Mouse (Mus musculus): ENCODE data around the gene Abca2.

Gene Abca2

DNA sequence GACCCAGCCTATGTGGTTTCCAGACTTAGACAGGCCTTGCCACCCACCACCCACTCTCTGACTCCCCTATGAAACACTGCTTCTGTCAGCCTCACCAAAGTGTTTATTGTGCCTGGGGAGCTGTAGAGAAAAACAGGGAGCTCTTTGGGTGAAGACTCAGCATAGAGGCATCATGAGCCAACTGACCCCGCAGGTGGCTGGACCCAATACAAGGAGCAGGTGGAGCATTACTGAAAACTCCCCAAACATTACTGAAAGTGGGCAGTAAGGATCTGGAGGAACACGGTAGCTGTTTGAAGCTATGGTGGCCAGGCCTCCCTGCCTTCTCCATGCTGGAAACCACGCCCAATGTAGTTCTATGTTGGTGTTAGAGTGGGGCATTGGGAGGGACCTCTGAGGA is 35.1 kb downstream of the Abca2 start:
- no peak for DNase-seq

- no peak for DNase-seq
Measured at GRCm38 (mm10) chr2:25465256-25465655, 36.8 kb downstream of the Abca2 start.

- DNase-seq = no peak
Measured at GRCm38 (mm10) chr2:25465816-25466635, 37.5 kb downstream of the Abca2 start.

- no peak for DNase-seq
Measured at GRCm38 (mm10) chr2:25467606-25468303, 39.3 kb downstream of the Abca2 start.

DNA sequence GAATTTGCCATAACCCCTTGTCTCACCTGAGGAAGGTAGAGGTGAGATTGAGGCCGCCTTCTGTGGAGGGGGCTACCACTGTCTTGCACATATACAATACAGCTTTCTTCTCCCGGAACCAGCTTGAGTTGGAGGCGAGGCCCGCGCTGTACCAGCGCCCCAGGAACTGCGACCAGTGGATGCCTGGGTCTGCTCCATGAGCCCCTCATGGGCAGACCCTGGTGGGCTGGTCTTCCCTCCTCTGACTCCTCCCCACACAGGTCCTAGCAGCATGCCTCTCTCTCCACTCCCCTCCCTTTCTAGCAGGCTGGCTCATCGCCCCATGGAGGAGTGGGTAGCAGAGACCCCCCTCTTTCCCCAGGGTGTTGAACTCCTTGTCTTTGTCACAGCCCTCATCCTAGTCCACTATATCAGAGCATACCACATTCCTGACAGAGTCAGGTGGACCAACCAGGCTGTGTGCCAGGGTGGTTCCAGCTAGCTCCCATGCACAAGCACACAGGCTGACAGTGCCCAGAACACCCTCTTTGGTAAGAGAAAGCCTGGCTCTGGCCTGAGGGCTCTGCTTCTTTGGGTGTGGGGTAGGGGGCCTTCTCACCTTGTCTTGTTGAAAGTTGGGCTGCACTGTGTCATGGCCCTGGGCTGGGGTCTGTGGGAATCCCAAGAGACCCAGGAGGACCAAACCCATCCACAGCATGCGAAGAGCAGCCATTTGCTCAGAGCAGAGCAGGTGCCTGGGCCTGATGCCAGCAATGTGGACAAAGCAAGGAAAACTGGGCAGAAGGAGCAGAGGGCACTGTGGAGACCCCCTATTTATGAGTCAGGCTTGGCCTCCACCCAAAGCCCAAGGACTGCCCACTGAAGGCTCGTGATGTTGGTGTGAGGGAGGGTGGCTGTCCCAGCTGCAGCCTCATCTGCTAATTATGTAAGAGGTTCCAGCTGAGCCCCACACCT is 40.7 kb downstream of the Abca2 start:
- DNase-seq = peak; percentile 70

- no peak for DNase-seq
Measured at GRCm38 (mm10) chr2:25469969-25470368, 41.5 kb downstream of the Abca2 start, which contains the start of gene Ptgds. TSS of gene Ptgds (minus strand) at chr2:25470046.

GRCm38 (mm10) chr2:25472550-25472949 is 44.0 kb downstream of the Abca2 start:
- DNase-seq = no peak

DNA sequence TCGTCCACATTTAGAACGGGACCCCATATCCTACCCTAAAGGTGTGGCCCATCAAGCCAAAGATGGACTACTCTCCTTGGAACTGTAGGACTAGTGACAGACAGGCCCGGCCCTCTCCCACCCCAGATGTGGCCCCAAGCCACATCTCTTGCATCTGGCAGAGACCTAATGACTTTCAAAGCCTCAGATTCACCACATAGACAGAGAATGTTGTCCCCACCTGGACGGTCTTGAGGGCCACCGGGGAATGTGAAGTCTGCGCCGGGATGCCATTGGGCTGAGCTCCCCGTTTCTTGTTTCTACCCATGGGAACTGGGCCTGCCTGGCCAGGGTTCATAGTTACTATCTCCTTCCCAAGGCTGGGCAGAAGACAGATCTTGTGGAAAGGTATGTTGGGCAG is 49.0 kb downstream of the Abca2 start:
- DNase-seq = no peak

DNA sequence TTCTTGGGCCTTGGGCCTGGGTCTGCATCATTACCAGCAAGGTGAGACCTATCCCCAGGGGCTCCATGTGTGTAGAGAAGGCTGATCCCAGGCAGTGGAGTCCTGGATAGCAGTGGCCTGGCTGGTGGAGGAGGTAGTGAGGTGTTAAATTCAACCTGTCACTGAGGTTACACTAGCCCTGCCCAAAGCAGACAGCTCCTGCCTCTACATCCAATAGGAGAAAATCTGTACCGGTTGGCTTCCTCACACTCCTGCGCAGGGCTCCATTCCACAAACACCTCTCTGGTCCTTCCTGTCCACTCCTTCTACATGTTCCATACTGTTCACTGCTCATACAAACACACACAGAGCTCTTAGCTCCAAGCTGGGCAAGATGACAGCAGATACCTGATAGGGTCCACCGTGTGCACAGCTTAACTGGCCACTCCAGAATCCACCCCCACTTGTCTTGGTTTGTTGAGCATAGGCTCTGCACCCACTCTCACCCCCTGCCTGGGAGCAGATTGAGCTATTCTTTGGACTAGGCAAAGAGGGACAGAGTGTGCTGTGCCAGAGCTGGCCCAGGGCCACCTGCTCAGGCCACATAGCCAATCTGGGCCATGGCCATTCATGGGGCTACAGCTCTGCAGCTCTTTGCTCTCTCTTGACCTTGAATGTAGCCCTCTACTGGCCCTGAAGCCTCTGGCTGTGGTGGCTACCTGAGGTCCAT is 49.6 kb downstream of the Abca2 start:
- peak; percentile 80 for DNase-seq

DNA sequence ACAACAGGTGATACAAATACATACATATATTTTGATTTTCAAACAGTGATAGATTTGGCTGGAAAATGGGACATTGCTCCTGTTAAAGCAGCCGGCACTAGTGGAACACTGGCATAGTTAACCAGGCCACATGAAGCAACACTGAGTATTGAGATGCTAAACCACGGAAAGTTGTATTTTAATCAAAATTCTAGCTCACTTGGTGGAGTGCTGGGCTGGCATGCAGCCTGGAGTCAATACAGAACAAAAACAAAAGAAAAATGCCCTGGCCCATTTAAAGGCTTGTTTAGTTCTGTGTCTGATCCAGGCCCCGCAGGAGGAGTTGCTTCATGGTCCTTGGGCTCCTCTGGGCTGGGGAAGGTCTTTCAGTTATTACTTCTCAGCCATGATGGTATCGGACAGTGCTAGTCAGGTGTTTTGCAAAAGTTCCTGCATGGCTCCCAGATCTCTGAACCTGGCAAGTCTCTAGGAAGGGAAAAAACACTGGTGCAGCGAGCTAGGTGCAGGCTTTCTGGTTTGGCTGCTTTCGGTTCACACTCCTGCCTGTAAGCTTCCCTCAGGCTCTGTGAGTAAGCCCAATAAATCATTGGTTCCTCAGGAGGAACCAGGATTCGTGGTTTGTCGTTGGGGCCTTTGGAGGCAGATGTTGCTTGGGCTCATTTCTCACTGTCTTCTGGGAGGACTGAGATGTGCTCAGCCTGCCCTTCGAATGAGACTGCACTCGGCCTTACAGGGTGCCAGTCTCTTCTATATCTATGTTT is 51.2 kb downstream of the Abca2 start:
- no peak for DNase-seq

DNA sequence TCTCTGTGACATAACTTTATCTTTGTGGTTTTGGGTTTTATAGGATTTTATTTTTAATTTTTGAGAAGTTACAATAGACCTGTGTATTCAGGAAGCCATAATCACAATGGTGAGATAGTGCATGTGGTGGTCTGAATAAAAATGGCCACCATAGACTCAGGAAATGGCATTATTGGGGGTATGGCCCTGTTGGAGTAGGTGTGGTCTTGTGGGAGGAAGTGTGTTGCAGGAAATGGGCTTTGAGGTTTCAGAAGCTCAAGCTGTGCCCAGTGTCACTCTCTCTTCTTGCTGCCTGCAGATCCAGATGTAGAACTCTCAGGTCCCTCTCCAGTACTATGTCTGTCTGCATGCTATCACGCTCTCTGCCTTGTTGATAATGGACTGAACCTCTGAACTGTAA is 52.0 kb downstream of the Abca2 start:
- no peak for DNase-seq

GRCm38 (mm10) chr2:25482969-25483368 is 54.5 kb downstream of the Abca2 start:
- no peak for DNase-seq

DNA sequence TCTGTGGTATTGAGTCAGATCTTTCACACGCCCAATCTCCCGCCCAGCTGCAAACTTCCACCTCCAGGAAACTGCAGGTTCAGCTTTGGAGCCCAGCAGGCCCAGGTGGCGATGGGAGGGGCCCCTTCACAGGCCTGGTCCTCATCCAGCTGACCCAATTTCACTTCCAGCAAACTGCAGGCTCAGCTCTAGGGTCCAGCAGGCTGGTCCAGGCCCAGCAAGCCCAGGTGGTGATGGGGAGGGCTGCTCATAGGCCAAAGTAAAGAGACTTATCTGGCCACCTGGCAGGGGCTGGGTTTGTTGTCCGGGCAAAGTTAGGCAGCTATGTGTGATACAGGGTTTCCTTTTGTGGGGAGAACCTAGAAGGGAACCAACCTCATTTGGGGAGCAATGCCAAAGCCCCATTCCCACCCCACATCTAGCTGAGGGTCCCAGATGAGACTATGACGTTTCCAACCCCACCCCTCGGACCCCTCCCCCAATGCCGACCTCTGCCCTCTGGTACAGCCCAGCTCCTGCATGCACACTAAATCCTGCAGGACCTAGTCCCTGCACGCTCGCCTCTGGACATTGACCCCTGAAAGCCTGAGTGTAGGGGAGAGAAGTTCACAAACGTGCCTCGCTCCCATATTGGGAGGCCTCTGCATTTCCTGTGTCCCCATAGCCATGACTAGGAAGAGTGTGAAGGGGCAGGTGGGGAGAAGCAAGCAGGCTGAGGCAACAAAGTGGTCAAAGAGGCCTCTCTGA is 56.6 kb downstream of the Abca2 start:
- no peak for DNase-seq

DNA sequence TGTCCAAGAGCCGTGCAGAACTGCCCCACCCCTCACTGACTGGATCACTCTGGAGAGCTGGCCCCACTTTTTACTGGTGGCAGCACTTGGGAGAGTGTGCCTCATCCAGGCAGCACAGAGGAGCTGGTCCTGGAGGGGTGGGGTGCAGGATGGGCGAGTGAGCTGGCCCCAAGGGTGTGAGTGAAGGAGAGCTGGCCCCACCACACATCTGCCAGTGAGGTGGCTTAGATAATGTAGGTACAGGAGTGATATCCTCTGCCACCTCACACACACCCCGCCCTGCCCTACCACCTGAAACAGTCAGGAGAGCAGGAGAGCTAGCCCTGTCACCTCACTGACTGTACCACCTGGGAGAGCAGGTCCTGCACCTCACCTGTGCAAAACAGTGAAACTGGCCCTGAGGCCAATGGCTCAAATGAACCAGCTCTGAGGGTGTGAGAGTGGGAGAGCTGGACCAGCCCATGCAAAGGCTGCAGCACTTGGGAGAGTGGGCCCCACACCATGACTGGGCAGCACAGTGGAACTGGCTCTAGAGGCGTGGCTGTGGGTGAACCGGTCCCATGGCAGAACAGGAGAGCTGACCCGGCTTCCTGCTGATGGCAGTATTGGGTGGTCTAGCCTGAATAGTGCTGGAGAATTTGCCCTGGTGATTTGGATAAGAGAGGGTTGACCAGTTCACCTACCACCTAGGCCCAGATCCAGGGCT is 59.6 kb downstream of the Abca2 start:
- no peak for DNase-seq

DNA sequence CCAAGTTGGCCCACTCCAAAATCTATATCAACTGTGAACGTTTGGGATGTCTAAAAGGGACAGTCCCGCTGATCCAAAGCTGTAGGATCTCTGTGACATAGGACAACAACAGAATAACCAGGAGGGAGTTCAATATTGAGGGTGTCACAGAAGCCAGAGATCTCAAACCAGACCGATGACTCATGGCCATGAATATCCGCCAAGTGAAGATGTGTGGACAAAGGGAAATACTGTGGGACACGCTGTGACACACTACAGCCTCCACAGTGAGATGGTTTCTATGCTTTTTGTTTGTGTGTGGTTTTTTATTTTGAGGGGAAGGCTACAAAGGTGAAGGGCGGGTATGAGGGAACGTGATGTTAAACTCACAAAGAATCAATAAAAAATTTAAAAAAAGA is 60.2 kb downstream of the Abca2 start:
- no peak for DNase-seq

GRCm38 (mm10) chr2:25492988-25493387 is 64.5 kb downstream of the Abca2 start:
- no peak for DNase-seq

GRCm38 (mm10) chr2:25493476-25493961 is 65.0 kb downstream of the Abca2 start, which contains the start of gene Lcn12:
TSS of gene Lcn12 (minus strand) at chr2:25493911.
- no peak for DNase-seq

GRCm38 (mm10) chr2:25496462-25496861 is 68.0 kb downstream of the Abca2 start:
- DNase-seq = no peak
